Mouse (Mus musculus) CH12.LX (cell line): ENCODE measurements around the gene Akap2.

Experiments
- BHLHE40 ChIP-seq: IDR thresholded peaks from 2 replicates; pipeline ENCODE4 v1.6.1; 2011; ENCODE audit warnings: mild to moderate bottlenecking, low read depth, low read length, improper control_type of control experiment
- CHD1 ChIP-seq: IDR thresholded peaks from 2 replicates; pipeline ENCODE4 v1.6.1; 2012; ENCODE audit warnings: low read depth, low read length, improper control_type of control experiment, inconsistent platforms
- CHD2 ChIP-seq: IDR thresholded peaks from 2 replicates; pipeline ENCODE4 v1.6.1; 2011; ENCODE audit warnings: low read length, improper control_type of control experiment
- CTCF ChIP-seq, 2 experiments: IDR thresholded peaks in 1 of 2; conservative IDR thresholded peaks in 1 of 2; 2 replicates each; pipeline ENCODE4 v1.5.1; 2011 to 2012; ENCODE audit warnings: low read depth in 2 of 2, low read length in 2 of 2, improper control_type of control experiment in 1 of 2, inconsistent platforms in 1 of 2, mild to moderate bottlenecking in 1 of 2, moderate library complexity in 1 of 2
- E2F4 ChIP-seq: IDR thresholded peaks from 2 replicates; pipeline ENCODE4 v1.6.1; 2011; ENCODE audit warnings: low read depth, low read length, improper control_type of control experiment; ENCODE audit not compliant: insufficient replicate concordance
- ELF1 ChIP-seq: IDR thresholded peaks from 2 replicates; pipeline ENCODE4 v1.6.1; 2014; ENCODE audit warnings: low read depth, mild to moderate bottlenecking, inconsistent platforms, low read length, improper control_type of control experiment
- EP300 ChIP-seq: IDR thresholded peaks from 2 replicates; pipeline ENCODE4 v1.6.1; 2011; ENCODE audit warnings: low read length, improper control_type of control experiment
- MAFK ChIP-seq: IDR thresholded peaks from 2 replicates; pipeline ENCODE4 v1.6.1; 2011; ENCODE audit warnings: low read length, improper control_type of control experiment; ENCODE audit not compliant: insufficient replicate concordance
- MXI1 ChIP-seq: IDR thresholded peaks from 2 replicates; pipeline ENCODE4 v1.6.1; 2011; ENCODE audit warnings: mild to moderate bottlenecking, low read depth, low read length, improper control_type of control experiment
- POLR2A ChIP-seq: IDR thresholded peaks from 2 replicates; pipeline ENCODE4 v1.6.1; 2011; ENCODE audit warnings: low read depth, mild to moderate bottlenecking, improper control_type of control experiment, low read length
- SMC3 ChIP-seq: IDR thresholded peaks from 2 replicates; pipeline ENCODE4 v1.6.1; 2011; ENCODE audit warnings: low read depth, low read length, improper control_type of control experiment
- ZNF384 ChIP-seq: IDR thresholded peaks from 2 replicates; pipeline ENCODE4 v1.6.1; 2012; ENCODE audit warnings: low read depth, low read length, improper control_type of control experiment, inconsistent platforms

DNA sequence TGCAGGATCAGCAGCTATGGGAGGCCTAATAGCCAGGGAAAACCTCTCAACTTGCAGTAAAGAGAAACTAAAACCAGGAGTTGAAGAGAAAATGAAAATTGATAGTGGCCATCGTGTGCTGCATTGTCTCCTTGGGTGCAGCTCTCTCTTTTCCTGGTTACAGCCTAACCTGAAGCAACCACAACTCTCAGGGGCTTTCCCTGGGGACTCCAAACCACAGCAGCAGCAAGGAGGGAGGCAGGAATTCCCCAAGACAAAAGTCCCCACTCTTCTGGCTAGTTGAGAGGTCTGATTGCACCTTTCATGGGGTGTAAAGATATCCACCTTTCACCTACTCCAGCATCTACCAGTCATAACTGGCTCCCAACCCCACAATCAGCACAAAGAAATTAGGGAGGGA, 8.1 kb downstream of the Akap2 start:
- no peak for TF ChIP-seq CTCF (conservative IDR thresholded peaks at IDR 0.05 in 1 of 2, IDR thresholded peaks at IDR 0.05 in 1 of 2; ENCODE audit: low read depth in 2 of 2, low read length in 2 of 2)
- TF ChIP-seq CHD2, result 0 out of 2 replicates have a peak, but pooled peaks have one; percentile 42
- no peak for TF ChIP-seq POLR2A
- TF ChIP-seq CHD1, result no peak
- 0 out of 2 replicates have a peak, but pooled peaks have one; percentile 32 for TF ChIP-seq MAFK
- TF ChIP-seq SMC3, result no peak
- TF ChIP-seq ZNF384, result no peak
- TF ChIP-seq MXI1, result no peak
- peak; percentile 50; the same call in 1 of the 2 replicates for TF ChIP-seq ELF1
- TF ChIP-seq BHLHE40, result peak; percentile 62
- no peak for TF ChIP-seq E2F4
- peak; percentile 81 for TF ChIP-seq EP300
